Mouse (Mus musculus): ENCODE data around the gene Itpk1. TPM values are rescaled to one million over a fixed set of nuclear protein-coding genes. Genes with fewer than 3 reads are reported as not detected.

The Itpk1 gene
- polyA plus RNA-seq, 1 experiment from 2014 or later = 4.8 TPM

DNA sequence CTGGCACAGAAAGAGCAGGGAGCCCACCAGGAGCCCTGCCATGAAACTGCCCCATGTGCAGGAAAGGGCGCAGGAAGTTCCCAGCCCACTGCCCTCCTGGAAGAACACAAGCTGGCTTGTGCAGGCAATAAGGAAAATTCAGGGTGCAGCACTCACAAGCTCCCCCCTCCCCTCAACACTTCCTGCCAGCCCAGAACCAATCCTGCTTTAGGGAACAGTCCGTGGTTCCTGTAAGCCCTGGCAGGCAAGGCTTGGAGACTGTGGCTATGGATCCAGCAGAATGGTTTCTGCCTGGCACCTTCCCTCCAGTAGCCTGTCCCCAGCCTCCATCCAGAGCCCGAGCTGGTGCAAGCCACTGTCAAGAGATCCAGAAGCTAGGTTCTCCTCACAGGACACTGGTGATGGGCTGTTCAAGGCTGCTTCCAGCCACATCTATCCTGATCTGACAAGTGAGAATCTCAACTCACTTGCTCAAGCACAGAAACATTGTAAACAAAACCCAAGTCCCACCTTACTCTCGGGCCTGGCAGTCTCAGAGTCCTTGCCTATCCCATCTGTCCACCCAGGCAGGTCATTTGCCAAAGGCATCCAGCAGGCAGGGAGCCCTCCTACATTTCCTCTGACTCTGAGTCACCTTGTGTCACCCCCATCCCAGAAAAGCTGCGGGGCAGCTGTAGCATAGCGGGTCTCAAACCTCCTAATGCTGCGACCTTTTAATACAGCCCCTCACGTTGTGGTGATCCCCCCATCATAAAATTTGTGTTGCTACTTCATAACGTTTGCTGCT is 102.3 kb downstream of the Itpk1 start:
- H3K4me3 ChIP-seq = no peak overlapping the region
- H3K9me3 ChIP-seq (replicated peaks) = no peaks in the 10 kb centered on the region
- no peak for ATAC-seq (replicated peaks; ENCODE audit: insufficient number of reproducible peaks, insufficient read depth, low FRiP score, low read depth)
- no peak overlapping the region for H3K4me2 ChIP-seq
- H3K9ac ChIP-seq = no peak overlapping the region
- H3K4me1 ChIP-seq (replicated peaks) = peaks cover 20% of the 10 kb centered on the region
- no peaks in the 10 kb centered on the region for H3K27me3 ChIP-seq
- H3K27ac ChIP-seq = no peak overlapping the region
- no peaks in the 10 kb centered on the region for H3K36me3 ChIP-seq
- WGBS = 76% methylated on average over 9 of the region's 9 CpGs

DNA sequence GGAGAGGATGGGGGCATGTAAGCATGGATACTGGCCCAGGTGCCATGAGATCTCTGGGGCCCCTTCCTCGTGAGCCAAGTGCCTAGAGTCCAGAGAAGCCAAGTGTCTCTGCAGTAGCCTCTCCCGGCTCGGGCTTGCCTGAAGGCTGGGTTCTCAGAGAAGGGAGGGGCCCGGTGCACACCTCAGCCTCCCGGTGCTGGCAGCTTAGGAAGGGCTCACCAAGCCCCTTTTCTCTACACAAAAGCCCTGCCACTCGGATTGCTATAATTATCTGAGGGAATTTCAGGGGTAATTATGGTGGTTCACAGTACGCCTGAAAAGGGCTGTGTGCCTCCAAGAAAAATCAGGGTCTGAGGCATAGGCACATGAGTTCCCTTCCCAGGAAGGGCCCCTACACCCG is 102.9 kb downstream of the Itpk1 start:
- no peak overlapping the region for H3K9ac ChIP-seq
- ATAC-seq (replicated peaks; ENCODE audit: insufficient number of reproducible peaks, insufficient read depth, low FRiP score, low read depth) = no peak
- H3K4me3 ChIP-seq = no peak overlapping the region
- H3K36me3 ChIP-seq = no peaks in the 10 kb centered on the region
- WGBS = 46% methylated on average over 8 of the region's 8 CpGs
- H3K27ac ChIP-seq = no peak overlapping the region
- no peaks in the 10 kb centered on the region for H3K9me3 ChIP-seq (replicated peaks)
- H3K27me3 ChIP-seq = no peaks in the 10 kb centered on the region
- H3K4me1 ChIP-seq (replicated peaks) = peaks cover 26% of the 10 kb centered on the region
- no peak overlapping the region for H3K4me2 ChIP-seq

DNA sequence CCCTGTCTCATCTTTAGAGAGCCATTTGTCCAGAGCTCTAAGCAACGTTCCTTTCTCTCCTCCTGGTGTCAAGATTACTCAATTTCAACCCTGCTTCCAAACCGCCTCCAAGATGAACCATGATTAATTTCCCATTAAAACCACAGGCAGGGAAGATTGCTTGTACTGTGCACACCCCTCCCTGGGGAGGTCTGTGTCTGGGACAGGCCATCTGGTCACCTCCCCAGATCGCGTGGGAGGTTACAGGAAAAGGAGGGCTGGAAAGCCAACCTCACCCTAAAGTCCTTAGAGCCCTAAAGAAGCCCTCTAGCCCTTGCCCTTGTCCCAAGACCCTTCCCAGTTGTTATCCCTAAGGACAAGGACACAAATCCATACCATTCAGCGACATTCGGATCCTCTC is 104.4 kb downstream of the Itpk1 start:
- no peaks in the 10 kb centered on the region for H3K36me3 ChIP-seq
- WGBS = 79% methylated on average over 6 of the region's 6 CpGs

DNA sequence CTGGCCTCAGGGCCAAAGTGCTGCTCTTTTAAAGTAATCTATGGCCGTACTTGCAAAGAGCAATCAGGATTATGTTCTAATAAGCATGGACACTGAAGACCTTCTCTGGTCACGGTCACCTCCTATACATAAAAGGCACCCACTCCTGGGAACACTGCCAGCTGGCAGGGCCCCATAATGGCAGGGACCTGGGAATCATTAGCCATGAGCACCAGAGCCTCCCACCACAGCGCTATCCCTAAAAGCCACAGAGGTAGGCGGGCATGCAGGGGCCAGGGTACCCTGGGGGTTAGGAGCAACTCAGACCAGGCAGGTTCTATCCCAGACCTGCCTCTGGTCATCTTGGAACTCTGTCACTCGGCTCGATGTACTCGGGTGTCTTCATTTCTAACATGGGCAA is 104.9 kb downstream of the Itpk1 start:
- 66% methylated on average over 7 of the region's 7 CpGs for WGBS
- no peaks in the 10 kb centered on the region for H3K9me3 ChIP-seq (replicated peaks)
- peak overlapping the region; percentile 46; the same call in 1 of the 2 replicates for H3K27ac ChIP-seq
- H3K4me1 ChIP-seq (replicated peaks) = peaks cover 35% of the 10 kb centered on the region
- H3K27me3 ChIP-seq = no peaks in the 10 kb centered on the region
- H3K4me2 ChIP-seq = no peak overlapping the region
- H3K36me3 ChIP-seq = no peaks in the 10 kb centered on the region
- H3K9ac ChIP-seq = no peak overlapping the region
- no peak for ATAC-seq (replicated peaks; ENCODE audit: insufficient number of reproducible peaks, insufficient read depth, low FRiP score, low read depth)
- no peak overlapping the region for H3K4me3 ChIP-seq

More for the DNA sequence above, 104.4 kb downstream of the Itpk1 start:
- Histone ChIP-seq H3K27ac (no peak overlapping the region), H3K4me1 (replicated peaks) (peaks cover 35% of the 10 kb centered on the region), H3K27me3 (no peaks in the 10 kb centered on the region), H3K4me3 (no peak overlapping the region), H3K4me2 (no peak overlapping the region), H3K9me3 (replicated peaks) (no peaks in the 10 kb centered on the region), H3K9ac (no peak overlapping the region)
- ATAC-seq (replicated peaks; ENCODE audit: insufficient number of reproducible peaks, insufficient read depth, low FRiP score, low read depth) = no peak

DNA sequence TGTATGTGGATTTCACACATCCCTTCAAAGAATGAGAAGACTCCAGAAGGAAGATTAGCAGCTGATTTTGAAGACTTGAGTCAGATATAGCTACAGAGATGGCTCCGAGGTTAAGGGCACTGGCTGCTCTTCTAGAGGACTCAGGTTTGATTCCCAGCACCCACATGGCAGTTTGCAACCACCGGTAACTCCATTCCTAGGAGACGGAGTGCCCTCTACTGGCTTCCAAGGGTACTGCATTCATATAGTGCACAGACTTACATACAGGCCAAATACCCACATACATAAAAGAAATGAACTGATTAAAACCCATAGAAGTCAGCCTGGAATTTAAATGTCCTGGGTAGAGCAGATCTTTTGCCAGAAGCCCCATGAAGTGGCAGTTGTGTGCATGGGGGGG is 106.2 kb downstream of the Itpk1 start:
- Histone ChIP-seq H3K27ac (no peak overlapping the region), H3K4me3 (no peak overlapping the region), H3K4me1 (replicated peaks) (peaks cover 48% of the 10 kb centered on the region), H3K9ac (no peak overlapping the region), H3K9me3 (replicated peaks) (no peaks in the 10 kb centered on the region), H3K27me3 (no peaks in the 10 kb centered on the region), H3K4me2 (no peak overlapping the region), H3K36me3 (no peaks in the 10 kb centered on the region)
- ATAC-seq (replicated peaks; ENCODE audit: insufficient number of reproducible peaks, insufficient read depth, low FRiP score, low read depth) = no peak
- 95% methylated on average over 3 of the region's 3 CpGs for WGBS

DNA sequence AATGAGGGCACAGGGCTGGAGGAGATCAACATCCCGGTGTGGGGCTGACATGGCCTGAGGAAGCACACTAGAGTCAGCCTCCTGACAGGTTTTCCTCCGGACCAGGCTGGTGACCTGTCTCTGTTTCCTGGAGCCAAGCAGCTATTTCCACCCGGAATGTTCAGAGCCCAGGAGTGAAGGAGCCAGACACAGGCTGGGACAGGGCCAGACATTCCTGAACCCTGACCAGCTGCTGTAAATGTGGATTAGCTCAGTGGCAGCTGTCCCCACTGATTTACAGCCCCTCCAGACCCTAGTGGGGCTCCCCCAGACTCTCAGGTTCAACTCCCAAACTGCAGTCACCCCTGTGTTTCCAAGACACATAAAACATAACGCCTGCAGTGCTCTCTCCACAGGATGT is 107.3 kb downstream of the Itpk1 start:
- peak; percentile 70 for ATAC-seq (replicated peaks; ENCODE audit: insufficient number of reproducible peaks, insufficient read depth, low FRiP score, low read depth)
- Histone ChIP-seq H3K36me3 (no peaks in the 10 kb centered on the region), H3K9me3 (replicated peaks) (no peaks in the 10 kb centered on the region), H3K9ac (no peak overlapping the region), H3K4me3 (no peak overlapping the region), H3K4me2 (no peak overlapping the region), H3K4me1 (replicated peaks) (peaks cover 55% of the 10 kb centered on the region), H3K27ac (peak overlapping the region; percentile 67), H3K27me3 (no peaks in the 10 kb centered on the region)
- WGBS = 30% methylated on average over 4 of the region's 4 CpGs

DNA sequence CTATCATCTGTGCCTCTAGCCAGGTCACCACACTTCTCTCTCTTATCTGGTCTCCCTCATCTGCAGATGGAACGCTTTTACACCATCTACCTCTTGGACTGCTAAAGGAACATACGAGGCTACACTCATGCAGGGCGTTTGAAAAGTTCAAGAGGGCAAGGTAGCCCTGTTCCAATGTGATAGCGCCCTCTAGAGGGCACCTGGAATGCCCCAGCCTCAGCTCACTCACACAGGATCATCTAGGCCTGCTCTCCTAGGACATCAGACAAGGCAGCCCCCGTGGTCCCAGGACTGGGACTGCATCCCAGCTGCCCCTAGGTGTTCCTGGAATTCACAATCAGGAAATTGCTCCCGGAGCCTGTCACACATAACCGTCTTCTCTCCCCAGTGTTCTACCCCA is 108.3 kb downstream of the Itpk1 start:
- no peak overlapping the region for H3K4me3 ChIP-seq
- 68% methylated on average over 7 of the region's 7 CpGs for WGBS
- H3K9me3 ChIP-seq (replicated peaks) = no peaks in the 10 kb centered on the region
- no peak overlapping the region for H3K27ac ChIP-seq
- no peak for ATAC-seq (replicated peaks; ENCODE audit: insufficient number of reproducible peaks, insufficient read depth, low FRiP score, low read depth)
- H3K36me3 ChIP-seq = no peaks in the 10 kb centered on the region
- no peak overlapping the region for H3K9ac ChIP-seq
- no peak overlapping the region for H3K4me2 ChIP-seq
- H3K27me3 ChIP-seq = no peaks in the 10 kb centered on the region
- peaks cover 55% of the 10 kb centered on the region for H3K4me1 ChIP-seq (replicated peaks)

DNA sequence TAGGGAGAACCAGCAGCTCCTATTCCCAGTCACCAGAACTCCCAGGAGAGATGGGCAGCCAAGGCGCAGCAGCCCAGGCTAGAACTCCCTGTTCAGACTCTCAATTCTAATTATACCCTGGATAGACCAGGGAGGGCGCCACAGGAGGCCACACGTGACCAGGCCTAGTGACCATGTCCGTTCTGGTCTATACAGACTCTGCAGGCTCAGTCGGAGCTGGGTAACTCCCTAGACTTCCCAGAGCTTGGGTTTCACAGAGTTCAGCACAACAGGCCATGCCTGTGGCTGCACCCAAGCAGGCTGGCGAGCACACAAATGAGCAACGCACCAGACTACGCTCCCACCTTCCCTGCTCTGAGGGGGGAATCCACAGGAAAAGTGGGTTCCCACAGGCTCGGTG is 110.1 kb downstream of the Itpk1 start:
- no peak overlapping the region for H3K4me2 ChIP-seq

DNA sequence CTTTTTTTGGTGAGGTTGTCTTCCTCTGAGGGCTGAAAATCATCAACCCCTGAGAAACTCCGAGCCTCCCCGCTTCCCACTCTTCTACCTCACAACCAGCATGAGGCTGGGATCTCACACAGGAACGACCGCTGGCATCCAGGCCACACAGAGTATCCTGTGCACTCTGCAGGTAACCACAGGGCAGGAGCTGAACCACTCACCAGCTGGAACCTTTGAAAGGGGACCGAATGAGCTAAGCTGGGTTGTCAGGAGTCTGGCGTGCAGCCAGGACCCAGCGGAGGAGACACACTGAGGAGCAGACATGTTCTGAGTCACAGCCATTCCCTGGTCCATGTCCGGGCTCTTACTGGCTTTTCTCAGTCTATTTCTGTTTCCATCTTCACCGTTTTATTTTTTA is 111.0 kb downstream of the Itpk1 start:
- Histone ChIP-seq H3K4me3 (no peak overlapping the region), H3K4me2 (peak overlapping the region; percentile 32), H3K27ac (peak overlapping the region; percentile 60)

More for the DNA sequence above, 110.1 kb downstream of the Itpk1 start:
- H3K4me1 ChIP-seq (replicated peaks) = peaks cover 48% of the 10 kb centered on the region
- H3K4me3 ChIP-seq = no peak overlapping the region
- H3K9ac ChIP-seq = no peak overlapping the region
- H3K9me3 ChIP-seq (replicated peaks) = no peaks in the 10 kb centered on the region
- H3K36me3 ChIP-seq = no peaks in the 10 kb centered on the region
- 83% methylated on average over 9 of the region's 9 CpGs for WGBS
- H3K27me3 ChIP-seq = no peaks in the 10 kb centered on the region
- peak overlapping the region; percentile 60 for H3K27ac ChIP-seq
- no peak for ATAC-seq (replicated peaks; ENCODE audit: insufficient number of reproducible peaks, insufficient read depth, low FRiP score, low read depth)

DNA sequence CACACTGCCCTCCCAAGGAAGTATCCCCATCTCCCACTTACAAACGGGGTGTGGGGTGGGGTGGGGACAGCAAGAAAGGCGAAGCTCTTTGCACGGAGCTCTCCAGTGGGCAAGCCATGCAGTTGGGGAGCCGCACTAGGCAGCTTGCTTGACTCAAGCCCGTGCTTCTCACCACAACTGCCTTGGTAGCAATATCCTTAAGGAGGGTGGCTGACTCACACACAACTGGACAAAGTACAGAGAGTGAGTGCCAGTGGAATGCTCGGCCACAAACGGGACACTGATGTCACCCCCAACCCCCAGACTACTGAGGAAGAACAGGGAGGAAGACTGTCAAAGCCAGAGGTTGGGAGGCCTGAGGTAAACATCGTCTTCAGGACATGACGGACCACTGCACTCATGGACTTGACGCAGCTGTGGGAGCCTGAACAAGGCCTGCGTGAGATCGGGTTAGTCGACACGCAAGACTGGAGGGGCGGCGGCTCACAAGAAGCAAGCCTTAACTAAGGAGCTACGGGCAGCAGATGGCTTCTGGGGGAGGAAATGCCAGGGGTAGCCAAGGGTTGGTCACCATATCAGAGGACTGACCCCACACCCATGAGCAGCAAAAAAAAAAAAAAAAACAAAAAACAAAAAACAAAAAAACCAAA is 113.9 kb downstream of the Itpk1 start:
- Histone ChIP-seq H3K36me3 (no peaks in the 10 kb centered on the region), H3K4me1 (replicated peaks) (peaks cover 37% of the 10 kb centered on the region), H3K9me3 (replicated peaks) (no peaks in the 10 kb centered on the region), H3K27ac (no peak overlapping the region), H3K4me2 (no peak overlapping the region), H3K4me3 (no peak overlapping the region), H3K9ac (no peak overlapping the region), H3K27me3 (no peaks in the 10 kb centered on the region)
- no peak for ATAC-seq (replicated peaks; ENCODE audit: insufficient number of reproducible peaks, insufficient read depth, low FRiP score, low read depth)
- whole genome bisulfite sequencing = 86% methylated on average over 17 of the region's 17 CpGs

More for the DNA sequence above, 111.0 kb downstream of the Itpk1 start:
- no peak; the same call in 1 of the 2 replicates for ATAC-seq (replicated peaks; ENCODE audit: insufficient number of reproducible peaks, insufficient read depth, low FRiP score, low read depth)
- Histone ChIP-seq H3K36me3 (no peaks in the 10 kb centered on the region), H3K9me3 (replicated peaks) (no peaks in the 10 kb centered on the region), H3K27me3 (no peaks in the 10 kb centered on the region), H3K4me1 (replicated peaks) (peaks cover 42% of the 10 kb centered on the region), H3K9ac (no peak overlapping the region)
- WGBS = 27% methylated on average over 9 of the region's 9 CpGs

DNA sequence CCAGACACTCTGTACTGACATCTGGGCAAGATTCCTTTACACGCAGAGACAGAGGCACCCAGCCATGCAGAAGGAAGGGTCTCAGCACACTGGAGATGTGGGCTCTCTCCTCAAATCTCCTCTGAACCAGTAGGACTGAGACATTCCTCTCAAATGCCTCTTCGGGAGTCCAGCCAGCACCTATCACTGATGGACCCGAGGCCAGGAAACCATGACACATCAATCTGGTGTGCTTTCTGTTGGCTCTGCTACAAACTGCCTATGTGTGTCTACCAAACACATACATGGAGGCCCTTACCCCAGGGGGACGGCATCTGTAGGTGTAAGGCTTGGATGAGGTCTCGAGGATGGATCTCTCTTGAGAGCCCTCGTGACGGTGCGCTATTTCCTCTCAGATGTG is 117.6 kb downstream of the Itpk1 start:
- WGBS = 76% methylated on average over 8 of the region's 8 CpGs
- H3K4me3 ChIP-seq = no peak overlapping the region
- no peak for ATAC-seq (replicated peaks; ENCODE audit: insufficient number of reproducible peaks, insufficient read depth, low FRiP score, low read depth)

More for the DNA sequence above, 117.6 kb downstream of the Itpk1 start:
- Histone ChIP-seq H3K36me3 (no peaks in the 10 kb centered on the region), H3K27ac (no peak overlapping the region), H3K9ac (no peak overlapping the region), H3K4me1 (replicated peaks) (peaks cover 22% of the 10 kb centered on the region), H3K4me2 (no peak overlapping the region), H3K9me3 (replicated peaks) (no peaks in the 10 kb centered on the region), H3K27me3 (no peaks in the 10 kb centered on the region)
